Mouse (Mus musculus) spleen, postnatal 14 days (tissue): Measurements from ENCODE around the gene Olfr71.

Source experiments
- DNase-seq, 2 experiments: peaks; one replicate each; pipeline ENCODE4 v3.0.0; 2021 to 2022; ENCODE audit warnings: low spot score in 2 of 2

The Olfr71 gene

GRCm38 (mm10) chr4:43709869-43710268, at the start of gene Olfr71:
Gene Olfr71, minus strand, starts transcription at chr4:43710255.
- DNase-seq = no peak

GRCm38 (mm10) chr4:43757213-43757612, 47.2 kb upstream of the Olfr71 start:
- DNase-seq = no peak

GRCm38 (mm10) chr4:43745187-43745586, 35.1 kb upstream of the Olfr71 start:
- DNase-seq = no peak

GRCm38 (mm10) chr4:43743099-43743498, 33.0 kb upstream of the Olfr71 start:
- no peak for DNase-seq

- no peak for DNase-seq
These were observed 32.6 kb upstream of the Olfr71 start for GRCm38 (mm10) chr4:43742637-43743036.

GRCm38 (mm10) chr4:43741526-43741925, 31.5 kb upstream of the Olfr71 start:
- no peak for DNase-seq

GRCm38 (mm10) chr4:43738989-43739674, 29.1 kb upstream of the Olfr71 start:
- DNase-seq = no peak

- DNase-seq = no peak
These were observed 27.1 kb upstream of the Olfr71 start for GRCm38 (mm10) chr4:43737144-43737543.

- DNase-seq = no peak
These were observed 23.1 kb upstream of the Olfr71 start for GRCm38 (mm10) chr4:43733186-43733585.

- DNase-seq = no peak
These were observed 22.1 kb upstream of the Olfr71 start for GRCm38 (mm10) chr4:43732171-43732570.

GRCm38 (mm10) chr4:43730750-43731297, 20.8 kb upstream of the Olfr71 start:
- DNase-seq = no peak

GRCm38 (mm10) chr4:43729794-43730550, 19.9 kb upstream of the Olfr71 start, which contains the start of gene Spaar:
Gene Spaar, plus strand, starts transcription at chr4:43730034.
- no peak for DNase-seq

GRCm38 (mm10) chr4:43729126-43729525, 19.1 kb upstream of the Olfr71 start:
- no peak for DNase-seq

GRCm38 (mm10) chr4:43728576-43728954, 18.5 kb upstream of the Olfr71 start:
- DNase-seq = no peak

GRCm38 (mm10) chr4:43727718-43728575, 17.9 kb upstream of the Olfr71 start:
- no peak for DNase-seq

- no peak for DNase-seq
These were observed 16.9 kb upstream of the Olfr71 start, which contains the start of gene Hrct1 for GRCm38 (mm10) chr4:43726995-43727394. Gene Hrct1, plus strand, starts transcription at chr4:43727188.

GRCm38 (mm10) chr4:43726228-43726993, 16.4 kb upstream of the Olfr71 start:
- no peak for DNase-seq

- DNase-seq = no peak
These were observed 14.7 kb upstream of the Olfr71 start for GRCm38 (mm10) chr4:43724764-43725163.

- no peak for DNase-seq
These were observed 12.1 kb upstream of the Olfr71 start for GRCm38 (mm10) chr4:43722191-43722590.

- DNase-seq = no peak
These were observed 10.6 kb upstream of the Olfr71 start for GRCm38 (mm10) chr4:43720491-43721228.
